Comparison of ENCODE assay signal across 19 mouse cellular contexts in genomic region chr1:160790630-160791029, GRCm38 (mm10). TPM values are rescaled to one million over a fixed set of nuclear protein-coding genes. Genes with fewer than 3 reads are reported as not detected.
DNase-seq lines count a peak whose midpoint lies in the region; ATAC-seq and TF ChIP-seq lines count a peak whose summit lies in the region.
"Had no signal": no experiment of that assay in that cellular context is flagged by ENCODE, and none has a peak within 500 bp of the region (broad histone marks: within the 10 kb centered on the region; RNA-seq: fewer than 3 reads in every experiment).

No protein-coding gene starts in this region.

- no peak for DNase-seq in heart, adult 2 months
- no peak for DNase-seq in heart, postnatal 36 days
- DNase-seq in left cerebral cortex, adult 2 months (ENCODE audit: extremely low spot score in 1 of 2, low spot score in 2 of 2) = no peak
- no peak for DNase-seq in left cerebral cortex, adult 11 months (ENCODE audit: low spot score)
- DNase-seq in liver, adult 2 months (ENCODE audit: extremely low read depth, low read depth, low spot score) = no peak
- DNase-seq in stomach, postnatal 0 days (ENCODE audit: low spot score) = no peak
- no peak for DNase-seq in embryo, embryonic 10.5 days (ENCODE audit: low spot score)
- no peak for DNase-seq in adipocyte (ENCODE audit: low spot score)
- DNase-seq: adrenal gland, adult 8-10 months; cerebellum, adult 2 months; gastrocnemius, postnatal 10 days; kidney, postnatal 10 days; retina, postnatal 1 day; thymus, adult 2 months had no signal

- TF ChIP-seq EP300 in heart, adult 2 months (IDR thresholded peaks at IDR 0.05; ENCODE audit: insufficient read depth, low read depth, low read length) = no peak
- no peak for TF ChIP-seq EP300 in stomach, postnatal 0 days (optimal IDR thresholded peaks at IDR 0.05)

- no peaks in the 10 kb centered on the region for H3K27me3 ChIP-seq in heart, adult 2 months (ENCODE audit: control insufficient read depth, insufficient read depth, low read length)
- H3K27me3 ChIP-seq in liver, adult 2 months (ENCODE audit: control insufficient read depth, insufficient read depth, low read length) = no peaks in the 10 kb centered on the region
- no peaks in the 10 kb centered on the region for H3K27me3 ChIP-seq in stomach, postnatal 0 days (ENCODE audit: control insufficient read depth, insufficient read depth, low read length)
- H3K27me3 ChIP-seq: embryonic facial prominence, embryonic 13.5 days; intestine, embryonic 15.5 days; limb, embryonic 13.5 days; midbrain, embryonic 15.5 days had no signal

- no peak overlapping the region for H3K27ac ChIP-seq in heart, adult 2 months
- H3K27ac ChIP-seq in left cerebral cortex, adult 2 months = no peak overlapping the region
- H3K27ac ChIP-seq in liver, adult 2 months (replicated peaks; ENCODE audit: insufficient read depth, low read depth, low read length) = no peak overlapping the region
- no peak overlapping the region for H3K27ac ChIP-seq in stomach, postnatal 0 days (replicated peaks)
- H3K27ac ChIP-seq: embryonic facial prominence, embryonic 13.5 days; forebrain, embryonic 10.5 days; intestine, embryonic 15.5 days; limb, embryonic 13.5 days; midbrain, embryonic 15.5 days had no signal

- H3K4me3 ChIP-seq in heart, adult 2 months = no peak overlapping the region
- no peak overlapping the region for H3K4me3 ChIP-seq in left cerebral cortex, adult 2 months
- no peak overlapping the region for H3K4me3 ChIP-seq in liver, adult 2 months (ENCODE audit: insufficient read depth, low read depth, low read length)
- H3K4me3 ChIP-seq in stomach, postnatal 0 days (ENCODE audit: low read depth, low read length) = no peak overlapping the region

- H3K79me2 ChIP-seq in heart, adult 2 months (replicated peaks; ENCODE audit: control insufficient read depth, insufficient read depth, low read length) = peaks cover 3% of the 10 kb centered on the region
- peaks cover 7% of the 10 kb centered on the region; the same call in 1 of the 2 replicates for H3K79me2 ChIP-seq in liver, adult 2 months (ENCODE audit: control insufficient read depth, insufficient read depth, low read length)

- peaks cover 7% of the 10 kb centered on the region; the same call in 1 of the 2 replicates for H3K36me3 ChIP-seq in heart, adult 2 months (ENCODE audit: control insufficient read depth, insufficient read depth, low read length)
- no peaks in the 10 kb centered on the region for H3K36me3 ChIP-seq in liver, adult 2 months (ENCODE audit: control insufficient read depth, insufficient read depth, low read length)
- H3K36me3 ChIP-seq in stomach, postnatal 0 days (ENCODE audit: control insufficient read depth, insufficient read depth, low read length) = no peaks in the 10 kb centered on the region
- H3K36me3 ChIP-seq: embryonic facial prominence, embryonic 13.5 days; forebrain, embryonic 10.5 days; intestine, embryonic 15.5 days; limb, embryonic 13.5 days; midbrain, embryonic 15.5 days had no signal

- ATAC-seq in stomach, postnatal 0 days (ENCODE audit: low FRiP score, low TSS enrichment) = no peak
- ATAC-seq: intestine, embryonic 15.5 days; midbrain, embryonic 15.5 days had no signal

- peak; percentile 14; the same call in 1 of the 2 replicates for TF ChIP-seq CTCF in heart, adult 2 months (IDR thresholded peaks at IDR 0.05)
- TF ChIP-seq CTCF in left cerebral cortex, adult 2 months (IDR thresholded peaks at IDR 0.05) = peak; percentile 4
- peak; percentile 24; the same call in 1 of the 2 replicates for TF ChIP-seq CTCF in liver, adult 2 months (IDR thresholded peaks at IDR 0.05; ENCODE audit: low read depth, low read length)
- TF ChIP-seq CTCF in stomach, postnatal 0 days (IDR thresholded peaks at IDR 0.05; ENCODE audit: low read depth) = peak; percentile 22; the same call in 1 of the 2 replicates

- H3K9me3 ChIP-seq in stomach, postnatal 0 days (ENCODE audit: control insufficient read depth, low read length) = no peaks in the 10 kb centered on the region
- H3K9me3 ChIP-seq: embryonic facial prominence, embryonic 13.5 days; forebrain, embryonic 10.5 days; intestine, embryonic 15.5 days; limb, embryonic 13.5 days; midbrain, embryonic 15.5 days had no signal

- no peak for TF ChIP-seq POLR2A in heart, adult 2 months (IDR thresholded peaks at IDR 0.05; ENCODE audit: insufficient read depth, low read depth, low read length)
- no peak for TF ChIP-seq POLR2A in liver, adult 2 months (IDR thresholded peaks at IDR 0.05; ENCODE audit: extremely low read depth, insufficient read depth, low read length)

- no peak overlapping the region for H3K9ac ChIP-seq in heart, adult 2 months (ENCODE audit: low read depth, low read length)
- no peak overlapping the region for H3K9ac ChIP-seq in liver, adult 2 months (ENCODE audit: low read depth, low read length)
- no peak overlapping the region for H3K9ac ChIP-seq in stomach, postnatal 0 days (ENCODE audit: low read length)
- H3K9ac ChIP-seq: embryonic facial prominence, embryonic 13.5 days; intestine, embryonic 15.5 days; limb, embryonic 13.5 days had no signal

- H3K4me1 ChIP-seq in heart, adult 2 months (ENCODE audit: control insufficient read depth, insufficient read depth, low read length) = peaks cover 3% of the 10 kb centered on the region; the same call in 1 of the 2 replicates
- peaks cover 14% of the 10 kb centered on the region for H3K4me1 ChIP-seq in liver, adult 2 months (ENCODE audit: control insufficient read depth, insufficient read depth, low read length)
- H3K4me1 ChIP-seq in stomach, postnatal 0 days (replicated peaks; ENCODE audit: control insufficient read depth, insufficient read depth) = no peaks in the 10 kb centered on the region

- H3K4me2 ChIP-seq in stomach, postnatal 0 days (replicated peaks; ENCODE audit: low read depth) = no peak overlapping the region

- intact Hi-C loops in heart, adult 2 months (cut with DNase I) = loop anchor here (5.0 kb wide), 3 partner anchors 33 to 242 kb away; partner anchors contain the start of gene Zbtb37
- intact Hi-C loops in heart, postnatal 36 days (cut with DNase I) = loop anchor here (5.0 kb wide), 2 partner anchors 48 to 142 kb away; no protein-coding TSS in a partner anchor
- intact Hi-C loops in left cerebral cortex, adult 2 months (cut with DNase I) = no loop called here

RNA-seq across cellular contexts. Expression of gene Rabgap1l, which starts 2.4 kb away (rescaled TPM):
- 10 to 100 TPM; 67.6 to 68.4 TPM for total RNA-seq in heart, adult 2 months (2021)
- polyA plus RNA-seq in heart, adult 2 months (2012; rRNA removed) = 19.0 and 51.5 TPM in 2 replicates
- 10 to 100 TPM; 80.3 to 83.6 TPM for total RNA-seq in heart, postnatal 36 days (2021)
- total RNA-seq in left cerebral cortex, adult 2 months (2021) = 100 to 1,000 TPM; 195 to 202 TPM
- 64.6 and 78.7 TPM in 2 replicates for total RNA-seq in liver, adult 2 months (2014; rRNA removed)
- polyA plus RNA-seq in liver, adult 2 months (2012; rRNA removed) = 4.7 and 6.4 TPM in 2 replicates
- polyA plus RNA-seq in stomach, postnatal 0 days (2015; fragmentation: Nextera tagmentation; extraction: Ambion mirVana) = 19.1 and 19.6 TPM in 2 replicates
